Mouse (Mus musculus): ENCODE measurements at regions not wholly inside any gene's neighbourhood (a gene's known extent, or its start where the extent isn't known, plus 50 kb on each side); places are given as distances from the start of the nearest gene placed in this dataset.

DNA sequence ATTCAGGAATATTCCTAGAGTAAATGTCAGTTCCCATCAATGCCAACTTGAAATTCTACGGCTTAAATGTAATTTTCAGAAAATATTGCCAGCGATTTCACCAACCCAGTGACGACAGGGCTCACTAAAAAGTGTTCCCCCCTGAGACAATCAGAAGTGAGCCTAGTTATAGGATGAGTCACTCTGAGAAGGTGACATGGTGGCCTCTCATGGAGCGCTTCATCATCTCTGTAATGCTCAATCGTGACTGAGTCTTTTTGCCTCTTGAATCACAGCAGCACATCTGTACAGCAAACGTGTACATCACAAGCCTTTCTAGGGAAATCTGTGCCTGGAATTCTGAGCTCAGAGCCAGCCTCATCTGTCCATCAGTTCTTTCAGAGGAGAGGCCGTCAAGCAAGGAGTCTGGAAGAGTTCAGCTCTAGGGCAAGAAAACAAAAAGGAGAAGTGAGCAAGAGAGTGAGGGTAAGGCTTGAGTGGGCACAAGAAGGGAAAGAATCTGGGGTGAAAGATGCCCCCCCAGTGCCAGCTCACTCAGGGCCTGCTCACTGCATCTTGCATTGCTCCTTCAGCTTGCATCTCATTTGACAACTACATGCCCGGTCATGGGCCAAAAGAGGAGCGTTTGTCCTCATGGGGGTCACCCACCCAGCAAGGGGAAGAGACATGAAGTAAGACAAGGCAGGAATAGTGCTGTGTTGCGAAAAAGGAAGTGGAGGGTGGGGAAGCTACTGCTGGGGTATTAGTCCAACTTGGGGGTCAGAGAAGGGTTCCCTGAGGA is 119.7 kb downstream of the Gm826 start:
- H3K4me3 ChIP-seq (replicated peaks; ENCODE audit: control insufficient read depth, low read depth, low read length) = no peak overlapping the region
- WGBS = 48% methylated on average over 10 of the region's 10 CpGs
- TF ChIP-seq CTCF (IDR thresholded peaks at IDR 0.05; ENCODE audit: control insufficient read depth, insufficient read depth, low read length) = no peak
- no peak for TF ChIP-seq POLR2A (IDR thresholded peaks at IDR 0.05; ENCODE audit: borderline replicate concordance, control insufficient read depth, low read depth, low read length)
- peaks cover 3% of the 10 kb centered on the region for H3K4me1 ChIP-seq (ENCODE audit: control insufficient read depth, insufficient read depth, low read length)
- H3K27ac ChIP-seq (ENCODE audit: control insufficient read depth, insufficient read depth, low read depth, low read length, poor library complexity) = peak overlapping the region; percentile 60

DNA sequence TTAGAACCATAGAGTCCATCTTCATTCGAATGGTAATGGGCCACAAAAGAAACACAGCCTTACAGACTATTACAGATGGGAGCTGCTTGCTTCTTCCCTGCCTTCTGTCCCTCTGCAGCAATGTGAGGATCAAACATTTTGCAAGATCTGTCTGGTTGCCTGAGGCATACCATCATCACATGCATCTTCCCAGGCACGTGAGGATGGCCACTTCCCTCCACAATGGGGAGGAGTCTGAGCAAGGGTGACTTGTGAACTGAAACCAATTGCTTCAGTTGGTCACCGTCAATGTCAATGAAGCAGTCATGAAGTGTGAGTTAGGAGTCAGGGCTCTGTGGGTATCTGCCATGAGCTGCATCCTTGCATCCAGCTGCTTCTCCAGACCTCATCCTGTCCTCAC is 123.5 kb downstream of the Gm826 start:
- 48% methylated on average over 3 of the region's 3 CpGs for WGBS
- TF ChIP-seq POLR2A (IDR thresholded peaks at IDR 0.05; ENCODE audit: borderline replicate concordance, control insufficient read depth, low read depth, low read length) (no peak), CTCF (IDR thresholded peaks at IDR 0.05; ENCODE audit: control insufficient read depth, insufficient read depth, low read length) (no peak)
- H3K4me1 ChIP-seq (ENCODE audit: control insufficient read depth, insufficient read depth, low read length) = peaks cover 3% of the 10 kb centered on the region
- no peak overlapping the region for H3K27ac ChIP-seq (ENCODE audit: control insufficient read depth, insufficient read depth, low read depth, low read length, poor library complexity)
- no peak overlapping the region for H3K4me3 ChIP-seq (replicated peaks; ENCODE audit: control insufficient read depth, low read depth, low read length)

DNA sequence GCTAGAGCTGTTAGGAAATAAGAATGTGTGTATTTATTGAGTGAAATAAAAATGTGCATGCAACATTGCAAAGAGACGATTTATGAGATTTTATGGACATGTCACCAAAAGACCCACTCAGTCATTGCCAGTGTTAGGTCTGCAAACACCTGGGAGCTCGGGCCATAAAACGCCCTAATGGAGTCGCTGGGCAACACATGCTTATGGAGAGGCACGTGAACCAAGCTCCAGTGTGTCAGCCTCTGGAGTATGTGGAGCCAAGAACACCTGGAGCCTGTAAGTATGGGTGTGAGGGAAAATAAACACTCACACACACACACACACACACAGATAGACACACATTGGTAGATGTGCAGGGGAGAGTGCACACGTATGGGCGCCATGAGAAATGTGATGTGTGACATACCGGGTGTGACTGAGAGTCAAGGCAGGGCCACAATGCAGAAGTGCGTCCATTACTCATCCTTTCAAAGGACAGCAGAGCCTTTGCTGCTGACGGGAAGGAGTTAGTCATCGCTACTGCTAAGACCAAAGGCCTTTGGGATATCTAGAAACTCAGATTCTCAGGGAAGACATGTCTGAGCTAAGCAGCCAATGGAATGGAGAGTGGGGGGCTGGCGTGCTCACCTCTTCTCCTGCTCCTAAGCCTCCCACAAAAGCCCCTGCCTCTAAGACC is 124.2 kb downstream of the Gm826 start:
- Histone ChIP-seq H3K4me1 (ENCODE audit: control insufficient read depth, insufficient read depth, low read length) (no peaks in the 10 kb centered on the region; the same call in 1 of the 2 replicates), H3K27ac (ENCODE audit: control insufficient read depth, insufficient read depth, low read depth, low read length, poor library complexity) (no peak overlapping the region; the same call in 1 of the 2 replicates), H3K4me3 (replicated peaks; ENCODE audit: control insufficient read depth, low read depth, low read length) (no peak overlapping the region)
- 76% methylated on average over 12 of the region's 12 CpGs for WGBS
- TF ChIP-seq POLR2A (IDR thresholded peaks at IDR 0.05; ENCODE audit: borderline replicate concordance, control insufficient read depth, low read depth, low read length) (no peak), CTCF (IDR thresholded peaks at IDR 0.05; ENCODE audit: control insufficient read depth, insufficient read depth, low read length) (no peak)

DNA sequence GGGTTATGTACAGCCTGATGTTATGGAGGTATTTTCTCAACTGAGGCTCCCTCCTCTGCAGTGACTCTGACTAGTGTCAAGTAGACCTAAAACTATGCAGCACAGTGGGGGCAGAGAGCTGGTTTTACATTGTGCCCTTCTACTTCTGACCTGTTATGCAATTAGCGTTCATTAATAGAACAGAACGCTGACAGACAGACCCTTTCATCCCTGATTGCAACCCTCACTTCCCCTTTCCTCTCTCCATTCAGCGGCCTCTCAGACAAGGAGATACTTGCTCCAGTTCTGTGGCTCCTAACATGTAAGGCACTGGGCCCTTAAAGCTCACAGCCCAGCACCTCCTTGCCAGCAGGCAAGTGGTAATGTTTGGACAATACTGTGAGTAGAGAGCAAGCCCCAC is 125.7 kb downstream of the Gm826 start:
- TF ChIP-seq CTCF (IDR thresholded peaks at IDR 0.05; ENCODE audit: control insufficient read depth, insufficient read depth, low read length) (no peak), POLR2A (IDR thresholded peaks at IDR 0.05; ENCODE audit: borderline replicate concordance, control insufficient read depth, low read depth, low read length) (no peak)
- 9% methylated on average over 3 of the region's 3 CpGs for WGBS
- no peak overlapping the region for H3K27ac ChIP-seq (ENCODE audit: control insufficient read depth, insufficient read depth, low read depth, low read length, poor library complexity)
- H3K4me1 ChIP-seq (ENCODE audit: control insufficient read depth, insufficient read depth, low read length) = no peaks in the 10 kb centered on the region; the same call in 1 of the 2 replicates
- no peak overlapping the region for H3K4me3 ChIP-seq (replicated peaks; ENCODE audit: control insufficient read depth, low read depth, low read length)

DNA sequence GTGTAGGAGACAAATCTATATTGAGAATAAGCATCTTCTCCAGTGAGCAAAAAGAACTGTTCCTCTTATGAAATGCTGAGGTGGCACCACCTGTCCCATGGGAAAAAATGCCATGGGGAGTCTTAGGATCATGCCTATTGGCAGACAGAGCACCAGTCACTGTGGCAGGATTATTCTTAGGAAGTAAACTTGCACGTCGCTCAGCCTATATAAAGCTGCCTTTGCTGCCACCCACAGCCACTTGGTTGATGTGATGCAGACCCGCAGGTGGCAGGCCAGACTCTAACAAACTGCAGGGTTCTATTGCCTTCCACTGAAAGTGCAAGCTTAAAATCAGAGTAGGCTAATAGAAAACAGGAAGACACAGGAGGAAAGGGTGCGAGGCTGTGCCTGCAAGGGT is 126.7 kb downstream of the Gm826 start:
- no peaks in the 10 kb centered on the region; the same call in 1 of the 2 replicates for H3K4me1 ChIP-seq (ENCODE audit: control insufficient read depth, insufficient read depth, low read length)
- TF ChIP-seq CTCF (IDR thresholded peaks at IDR 0.05; ENCODE audit: control insufficient read depth, insufficient read depth, low read length) = no peak
- TF ChIP-seq POLR2A (IDR thresholded peaks at IDR 0.05; ENCODE audit: borderline replicate concordance, control insufficient read depth, low read depth, low read length) = no peak
- 40% methylated on average over 4 of the region's 4 CpGs for WGBS
- H3K27ac ChIP-seq (ENCODE audit: control insufficient read depth, insufficient read depth, low read depth, low read length, poor library complexity) = no peak overlapping the region
- H3K4me3 ChIP-seq (replicated peaks; ENCODE audit: control insufficient read depth, low read depth, low read length) = no peak overlapping the region

DNA sequence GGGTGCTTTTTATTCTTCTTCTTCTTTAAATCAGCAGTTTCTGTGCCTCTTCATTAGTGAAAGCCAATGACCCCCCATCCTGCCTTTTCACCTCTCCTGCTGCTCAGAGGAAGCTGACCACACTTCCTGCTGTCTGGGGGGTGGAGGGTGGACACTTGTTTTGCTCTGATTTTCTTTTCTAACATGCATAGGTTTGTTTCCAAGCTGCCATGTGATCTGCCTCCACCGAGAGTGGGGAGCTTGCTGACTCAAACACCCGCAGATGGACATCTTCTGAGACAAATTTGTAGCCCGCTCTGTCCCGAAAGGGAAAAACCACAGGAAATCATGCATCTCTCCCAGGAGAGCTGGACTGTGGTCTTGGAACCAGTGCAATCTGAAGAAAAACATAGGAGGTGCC is 141.3 kb downstream of the Gm826 start:
- Histone ChIP-seq H3K27ac (ENCODE audit: control insufficient read depth, insufficient read depth, low read depth, low read length, poor library complexity) (no peak overlapping the region), H3K4me1 (ENCODE audit: control insufficient read depth, insufficient read depth, low read length) (no peaks in the 10 kb centered on the region), H3K4me3 (replicated peaks; ENCODE audit: control insufficient read depth, low read depth, low read length) (no peak overlapping the region)
- 52% methylated on average over 4 of the region's 4 CpGs for WGBS
- TF ChIP-seq CTCF (IDR thresholded peaks at IDR 0.05; ENCODE audit: control insufficient read depth, insufficient read depth, low read length) (no peak), POLR2A (IDR thresholded peaks at IDR 0.05; ENCODE audit: borderline replicate concordance, control insufficient read depth, low read depth, low read length) (no peak)

DNA sequence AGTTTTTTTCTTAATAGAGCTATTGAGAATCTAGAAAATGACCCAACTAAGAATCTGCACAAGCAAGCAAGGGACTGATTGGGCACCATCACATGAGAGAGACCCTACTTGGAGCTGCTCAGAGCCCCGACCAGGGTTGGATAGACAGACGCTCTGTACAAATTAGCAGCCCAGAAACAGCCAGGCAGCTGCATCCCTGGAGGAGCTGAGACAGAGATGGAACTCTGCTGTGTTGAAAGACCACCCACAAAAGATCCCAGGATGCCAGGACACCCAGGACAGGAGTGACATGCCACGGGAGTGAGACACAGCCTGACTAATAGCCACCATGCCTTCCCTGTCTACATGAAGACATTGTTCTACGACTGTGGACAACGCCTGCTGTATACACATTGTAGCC is 147.9 kb downstream of the Gm826 start:
- H3K4me3 ChIP-seq (replicated peaks; ENCODE audit: control insufficient read depth, low read depth, low read length) = no peak overlapping the region
- WGBS = 74% methylated on average over 5 of the region's 5 CpGs

DNA sequence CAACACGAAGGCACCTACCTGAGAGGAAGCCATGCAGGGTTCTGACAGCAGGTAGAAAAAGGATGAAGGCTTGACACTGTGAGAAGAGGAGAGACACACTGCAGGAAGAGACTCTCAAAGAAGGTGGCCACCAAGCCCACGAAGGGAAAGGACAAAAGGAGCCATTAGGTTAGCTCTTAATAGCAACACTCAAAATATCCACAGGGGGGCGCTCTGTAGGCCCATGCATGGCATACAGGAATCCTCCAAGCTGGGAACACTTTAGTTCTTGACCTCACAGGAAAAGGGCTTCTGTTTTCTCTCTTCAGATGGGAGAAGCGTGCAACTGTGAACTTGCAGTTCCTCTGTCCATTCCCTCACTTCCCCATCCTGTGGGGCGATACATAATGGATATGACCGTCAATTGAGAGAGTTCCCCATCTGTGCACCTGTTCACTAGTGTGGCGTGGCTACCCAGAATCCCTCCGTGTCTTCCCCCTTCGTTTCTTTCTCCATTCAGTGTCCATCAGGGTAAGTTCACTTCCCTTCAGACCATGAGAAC is 162.9 kb downstream of the Gm826 start:
- no peak overlapping the region for H3K4me3 ChIP-seq (replicated peaks; ENCODE audit: control insufficient read depth, low read depth, low read length)
- 37% methylated on average over 9 of the region's 9 CpGs for WGBS
- H3K4me1 ChIP-seq (ENCODE audit: control insufficient read depth, insufficient read depth, low read length) = no peaks in the 10 kb centered on the region
- H3K27ac ChIP-seq (ENCODE audit: control insufficient read depth, insufficient read depth, low read depth, low read length, poor library complexity) = no peak overlapping the region
- TF ChIP-seq POLR2A (IDR thresholded peaks at IDR 0.05; ENCODE audit: borderline replicate concordance, control insufficient read depth, low read depth, low read length) (no peak), CTCF (IDR thresholded peaks at IDR 0.05; ENCODE audit: control insufficient read depth, insufficient read depth, low read length) (no peak)

More for the DNA sequence above, 147.9 kb downstream of the Gm826 start:
- no peak overlapping the region for H3K27ac ChIP-seq (ENCODE audit: control insufficient read depth, insufficient read depth, low read depth, low read length, poor library complexity)
- TF ChIP-seq POLR2A (IDR thresholded peaks at IDR 0.05; ENCODE audit: borderline replicate concordance, control insufficient read depth, low read depth, low read length) (no peak), CTCF (IDR thresholded peaks at IDR 0.05; ENCODE audit: control insufficient read depth, insufficient read depth, low read length) (no peak)
- H3K4me1 ChIP-seq (ENCODE audit: control insufficient read depth, insufficient read depth, low read length) = no peaks in the 10 kb centered on the region
